Mouse (Mus musculus) C2C12 (cell line): ENCODE data around the gene Gm26741. TPM values are rescaled to one million over a fixed set of nuclear protein-coding genes. Genes with fewer than 3 reads are reported as not detected.

Experiments
- H3K27me3 ChIP-seq: one replicate; pipeline ENCODE4 v1.6.1; 2011; ENCODE audit not compliant: control insufficient read depth, insufficient read depth, insufficient read length
- H3K36me3 ChIP-seq: one replicate; pipeline ENCODE4 v1.6.1; 2011; ENCODE audit not compliant: control insufficient read depth, insufficient read depth
- H3K4me3 ChIP-seq: one replicate; pipeline ENCODE4 v1.5.1; 2011; ENCODE audit warnings: mild to moderate bottlenecking, control low read depth; ENCODE audit not compliant: poor library complexity, insufficient read depth, severe bottlenecking
- H3K79me2 ChIP-seq: one replicate; pipeline ENCODE4 v1.6.1; 2011; ENCODE audit not compliant: control insufficient read depth, insufficient read depth
- H3K79me3 ChIP-seq: one replicate; pipeline ENCODE4 v1.6.1; 2011; ENCODE audit warnings: low read depth, control low read depth
- H3ac ChIP-seq: one replicate; pipeline ENCODE3; 2011; ENCODE audit warnings: low read depth; ENCODE audit not compliant: control insufficient read depth, insufficient read length
- CEBPB ChIP-seq: IDR thresholded peaks from one replicate; pipeline ENCODE4 v1.6.1; 2011; ENCODE audit warnings: low read depth, mild to moderate bottlenecking, control low read depth, moderate library complexity
- CTCF ChIP-seq: IDR thresholded peaks from one replicate; pipeline ENCODE4 v1.5.1; 2011; ENCODE audit not compliant: control insufficient read depth, insufficient read depth, insufficient read length
- FOSL1 ChIP-seq: IDR thresholded peaks from one replicate; pipeline ENCODE4 v1.8.0; 2011; ENCODE audit warnings: mild to moderate bottlenecking, low read length; ENCODE audit not compliant: poor library complexity, insufficient read depth, severe bottlenecking
- MAX ChIP-seq: IDR thresholded peaks from one replicate; pipeline ENCODE4 v1.6.1; 2011; ENCODE audit warnings: mild to moderate bottlenecking, control low read depth
- MYOD1 ChIP-seq: IDR thresholded peaks from one replicate; pipeline ENCODE4 v1.6.1; 2011; ENCODE audit warnings: low read depth; ENCODE audit not compliant: control insufficient read depth, insufficient read length
- MYOG ChIP-seq: IDR thresholded peaks from one replicate; pipeline ENCODE4 v1.6.1; 2011; ENCODE audit not compliant: control insufficient read depth, insufficient read length; ENCODE audit errors: extremely low read depth
- USF1 ChIP-seq: IDR thresholded peaks from one replicate; pipeline ENCODE4 v1.6.1; 2011; ENCODE audit warnings: low read depth, mild to moderate bottlenecking, control low read depth, moderate library complexity
- polyA plus RNA-seq: library from polyadenylated mRNA; unstranded; fragments of >200 nt; fragmentation: generic; extraction: Trizol; gene quantifications from one replicate; pipeline ENCODE4 v1.2.1, GENCODE M21; 2012; ENCODE audit warnings: missing spikeins

Gm26741 gene
- polyA plus RNA-seq, 1 experiment = not detected

- no peak overlapping the region for H3K4me3 ChIP-seq
- no peaks in the 10 kb centered on the region for H3K79me3 ChIP-seq
- H3K36me3 ChIP-seq = no peaks in the 10 kb centered on the region
- H3ac ChIP-seq = no peak overlapping the region
- no peaks in the 10 kb centered on the region for H3K27me3 ChIP-seq
- TF ChIP-seq MYOD1 = no peak
- no peak for TF ChIP-seq USF1
- TF ChIP-seq CTCF = no peak
- no peak for TF ChIP-seq FOSL1
- no peak for TF ChIP-seq CEBPB
- no peak for TF ChIP-seq MYOG
- no peak for TF ChIP-seq MAX
- no peaks in the 10 kb centered on the region for H3K79me2 ChIP-seq
Observed at GRCm38 (mm10) chr10:52398715-52399114, 40.1 kb downstream of the Gm26741 start.

GRCm38 (mm10) chr10:52399722-52400121 is 41.2 kb downstream of the Gm26741 start:
- H3K4me3 ChIP-seq = no peak overlapping the region
- H3K27me3 ChIP-seq = no peaks in the 10 kb centered on the region
- H3K36me3 ChIP-seq = no peaks in the 10 kb centered on the region
- no peak overlapping the region for H3ac ChIP-seq
- no peaks in the 10 kb centered on the region for H3K79me3 ChIP-seq
- no peaks in the 10 kb centered on the region for H3K79me2 ChIP-seq
- TF ChIP-seq CTCF (no peak), CEBPB (peak; percentile 88), FOSL1 (no peak)

GRCm38 (mm10) chr10:52405160-52405559 is 46.6 kb downstream of the Gm26741 start:
- Histone ChIP-seq H3K4me3 (no peak overlapping the region), H3K79me3 (no peaks in the 10 kb centered on the region), H3ac (no peak overlapping the region), H3K27me3 (no peaks in the 10 kb centered on the region), H3K36me3 (no peaks in the 10 kb centered on the region), H3K79me2 (no peaks in the 10 kb centered on the region)
- TF ChIP-seq USF1 (no peak), MYOG (no peak), CTCF (no peak), FOSL1 (no peak), MYOD1 (no peak), MAX (no peak), CEBPB (no peak)

GRCm38 (mm10) chr10:52407526-52407925 is 49.0 kb downstream of the Gm26741 start:
- Histone ChIP-seq H3K36me3 (no peaks in the 10 kb centered on the region), H3K4me3 (no peak overlapping the region), H3K79me2 (no peaks in the 10 kb centered on the region), H3K79me3 (no peaks in the 10 kb centered on the region), H3K27me3 (no peaks in the 10 kb centered on the region), H3ac (no peak overlapping the region)
- TF ChIP-seq MYOD1 = no peak
- TF ChIP-seq CTCF = no peak
- no peak for TF ChIP-seq USF1
- no peak for TF ChIP-seq MAX
- no peak for TF ChIP-seq FOSL1
- no peak for TF ChIP-seq CEBPB
- no peak for TF ChIP-seq MYOG

Other genes with a start within 250 kb of the Gm26741 start
- gene Ros1, start 163.5 kb upstream of the Gm26741 start, polyA plus RNA-seq = not detected
- gene Dcbld1, start 125.1 kb upstream of the Gm26741 start, polyA plus RNA-seq = 5.6 TPM
- gene Gopc, start 23.4 kb downstream of the Gm26741 start, polyA plus RNA-seq = 5.9 TPM
- not detected for gene Nepn, start 30.2 kb downstream of the Gm26741 start, polyA plus RNA-seq
- gene Nus1, start 58.8 kb downstream of the Gm26741 start, polyA plus RNA-seq = 16.1 TPM